ENCODE assay signal across 9 mouse cellular contexts in the genomic region with DNA sequence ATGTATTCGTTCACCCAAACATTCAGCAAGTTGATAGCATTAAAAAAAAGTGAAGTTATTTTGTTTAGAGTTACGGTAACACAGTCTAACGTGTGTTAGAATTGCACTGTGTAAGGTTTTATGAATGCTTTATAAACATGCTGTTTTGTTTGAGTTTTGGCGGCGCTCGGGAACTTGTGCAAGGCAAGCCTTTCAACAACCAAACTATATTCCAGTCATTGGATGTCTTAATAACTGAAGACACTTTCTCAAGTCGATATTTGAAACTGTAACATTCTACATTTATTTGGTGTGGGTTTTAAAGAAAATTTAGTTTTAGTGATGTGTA. TPM values are rescaled to one million over a fixed set of nuclear protein-coding genes. Genes with fewer than 3 reads are reported as not detected.
DNase-seq lines count a peak whose midpoint lies in the region; ATAC-seq and TF ChIP-seq lines count a peak whose summit lies in the region.
"Had no signal": no experiment of that assay in that cellular context is flagged by ENCODE, and none has a peak within 500 bp of the region (broad histone marks: within the 10 kb centered on the region; RNA-seq: fewer than 3 reads in every experiment).

No protein-coding gene starts in this region.

- in situ Hi-C loops in ES-E14 (cut with MboI; ENCODE audit: low sequenced_read_pairs in 2 of 2, unreplicated experiment in 2 of 2) = no loop called here

- TF ChIP-seq POLR2A in heart, adult 2 months (IDR thresholded peaks at IDR 0.05; ENCODE audit: insufficient read depth, low read depth, low read length) = no peak

- no peaks in the 10 kb centered on the region for H3K27me3 ChIP-seq in heart, adult 2 months (ENCODE audit: control insufficient read depth, insufficient read depth, low read length)
- no peaks in the 10 kb centered on the region for H3K27me3 ChIP-seq in heart, postnatal 0 days (ENCODE audit: control insufficient read depth, insufficient read depth, low read length)
- peaks cover 10% of the 10 kb centered on the region for H3K27me3 ChIP-seq in liver, embryonic 16.5 days (ENCODE audit: control insufficient read depth, insufficient read depth, low read depth, low read length)

- no peak overlapping the region for H3K9ac ChIP-seq in heart, adult 2 months (ENCODE audit: low read depth, low read length)
- no peak overlapping the region for H3K9ac ChIP-seq in ES-E14 (ENCODE audit: insufficient read depth, low read depth, low read length, poor library complexity, severe bottlenecking)
- peak overlapping the region; percentile 75 for H3K9ac ChIP-seq in heart, postnatal 0 days (replicated peaks; ENCODE audit: low read depth, low read length)
- no peak overlapping the region for H3K9ac ChIP-seq in liver, embryonic 16.5 days (ENCODE audit: low read depth, low read length)

- H3K36me3 ChIP-seq in heart, adult 2 months (ENCODE audit: control insufficient read depth, insufficient read depth, low read length) = no peaks in the 10 kb centered on the region; the same call in 1 of the 2 replicates
- H3K36me3 ChIP-seq in ES-E14 (ENCODE audit: control insufficient read depth, insufficient read depth, low read length, poor library complexity, severe bottlenecking) = no peaks in the 10 kb centered on the region
- H3K36me3 ChIP-seq in heart, postnatal 0 days (replicated peaks; ENCODE audit: control insufficient read depth, insufficient read depth, low read length) = no peaks in the 10 kb centered on the region
- no peaks in the 10 kb centered on the region for H3K36me3 ChIP-seq in liver, embryonic 16.5 days (ENCODE audit: control insufficient read depth, insufficient read depth)

- WGBS in heart, adult 2 months = 27% methylated on average over 7 of the region's 7 CpGs
- WGBS in heart, postnatal 0 days = 22% methylated on average over 7 of the region's 7 CpGs
- 17% methylated on average over 7 of the region's 7 CpGs for WGBS in liver, embryonic 16.5 days (ENCODE audit: insufficient replicate concordance)

- peak overlapping the region; percentile 88 for H3K27ac ChIP-seq in heart, adult 2 months
- no peak overlapping the region for H3K27ac ChIP-seq in ES-E14 (ENCODE audit: insufficient read depth, low read depth, low read length, poor library complexity, severe bottlenecking)
- H3K27ac ChIP-seq in heart, postnatal 0 days (ENCODE audit: low read depth) = no peak overlapping the region
- no peak overlapping the region for H3K27ac ChIP-seq in liver, embryonic 16.5 days (ENCODE audit: low read length)

- peak overlapping the region; percentile 90 for H3K4me2 ChIP-seq in heart, postnatal 0 days (ENCODE audit: low read depth, low read length)
- peak overlapping the region; percentile 81 for H3K4me2 ChIP-seq in liver, embryonic 16.5 days (ENCODE audit: low read depth, low read length)

- TF ChIP-seq CTCF in heart, adult 2 months (IDR thresholded peaks at IDR 0.05) = no peak
- no peak for TF ChIP-seq CTCF in heart, postnatal 0 days (IDR thresholded peaks at IDR 0.05; ENCODE audit: low read depth)

- ATAC-seq in heart, postnatal 0 days (ENCODE audit: insufficient read depth, low read depth) = no peak
- ATAC-seq in liver, embryonic 16.5 days (ENCODE audit: low read depth) = no peak

- H3K4me3 ChIP-seq in heart, adult 2 months = peak overlapping the region; percentile 70
- H3K4me3 ChIP-seq in ES-E14 (ENCODE audit: insufficient read depth in 1 of 2, low read depth in 1 of 2, low read length in 2 of 2, poor library complexity in 1 of 2, severe bottlenecking in 1 of 2) = peak overlapping the region; percentile 79 to 85
- H3K4me3 ChIP-seq in heart, postnatal 0 days (ENCODE audit: low read depth, low read length) = peak overlapping the region; percentile 76
- peak overlapping the region; percentile 70 for H3K4me3 ChIP-seq in liver, embryonic 16.5 days (ENCODE audit: low read depth, low read length)

- no peaks in the 10 kb centered on the region; the same call in 1 of the 2 replicates for H3K79me2 ChIP-seq in heart, adult 2 months (replicated peaks; ENCODE audit: control insufficient read depth, insufficient read depth, low read length)

- no peak for TF ChIP-seq EP300 in heart, adult 2 months (IDR thresholded peaks at IDR 0.05; ENCODE audit: insufficient read depth, low read depth, low read length)
- TF ChIP-seq EP300 in heart, postnatal 0 days (IDR thresholded peaks at IDR 0.05; ENCODE audit: low read depth) = no peak

- intact Hi-C loops in heart, adult 2 months (cut with DNase I) = loop anchor here (1.0 to 2.0 kb wide), 2 partner anchors 38 to 75 kb away; no protein-coding TSS in a partner anchor
- intact Hi-C loops in heart, postnatal 25 days (cut with DNase I) = loop anchor here (5.0 kb wide), 2 partner anchors 73 to 148 kb away; a partner anchor contains a TSS
- intact Hi-C loops in gastrocnemius, postnatal 36 days (cut with DNase I) = loop anchor here (5.0 kb wide), 1 partner anchor 153 kb away; a partner anchor contains a TSS
- intact Hi-C loops in left cerebral cortex, postnatal 4 days (cut with DNase I) = loop anchor here (5.0 kb wide), 1 partner anchor 88 kb away; no protein-coding TSS in a partner anchor

- no peaks in the 10 kb centered on the region for H3K9me3 ChIP-seq in ES-E14 (ENCODE audit: control insufficient read depth, insufficient read depth, low read depth, low read length)
- no peaks in the 10 kb centered on the region for H3K9me3 ChIP-seq in heart, postnatal 0 days (replicated peaks; ENCODE audit: control insufficient read depth, low read length)
- H3K9me3 ChIP-seq in liver, embryonic 16.5 days (replicated peaks; ENCODE audit: control insufficient read depth, low read length) = no peaks in the 10 kb centered on the region

- no peak for DNase-seq in heart, adult 2 months
- no peak for DNase-seq in heart, postnatal 25 days (ENCODE audit: low spot score)
- no peak for DNase-seq in ES-E14 (ENCODE audit: low read depth, low spot score)
- no peak for DNase-seq in heart, postnatal 0 days (ENCODE audit: low spot score)
- DNase-seq in adrenal gland, postnatal 4 days (ENCODE audit: low spot score in 2 of 2) = no peak
- no peak for DNase-seq in gastrocnemius, postnatal 36 days
- no peak for DNase-seq in left cerebral cortex, postnatal 4 days

- H3K4me1 ChIP-seq in heart, adult 2 months (ENCODE audit: control insufficient read depth, insufficient read depth, low read length) = peaks cover 4% of the 10 kb centered on the region
- H3K4me1 ChIP-seq in ES-E14 (ENCODE audit: control insufficient read depth in 2 of 2, insufficient read depth in 2 of 2, low read length in 2 of 2, poor library complexity in 1 of 2) = peaks cover 2 to 8% of the 10 kb centered on the region in 2 experiments; a peak in 2 of 4 replicates
- peaks cover 10% of the 10 kb centered on the region for H3K4me1 ChIP-seq in heart, postnatal 0 days (ENCODE audit: control insufficient read depth, insufficient read depth)
- H3K4me1 ChIP-seq in liver, embryonic 16.5 days (ENCODE audit: control insufficient read depth, low read depth, low read length) = no peaks in the 10 kb centered on the region

TF ChIP-seq in ES-E14, 5 proteins besides CTCF, POLR2A, EP300 and RAD21:
- TF ChIP-seq ZNF384 (IDR thresholded peaks at IDR 0.05; ENCODE audit: low read depth, low read length) = no peak
- no peak for TF ChIP-seq CHD2 (IDR thresholded peaks at IDR 0.05; ENCODE audit: low read depth, low read length)
- no peak for TF ChIP-seq HCFC1 (IDR thresholded peaks at IDR 0.05; ENCODE audit: borderline replicate concordance, insufficient read depth, low read length)
- TF ChIP-seq MAFK (IDR thresholded peaks at IDR 0.05; ENCODE audit: insufficient read depth, low read depth, low read length) = no peak
- no peak for TF ChIP-seq ZC3H11A (IDR thresholded peaks at IDR 0.05; ENCODE audit: borderline replicate concordance, low read depth, low read length)

RNA-seq across cellular contexts. Expression of a gene that starts 1.2 kb away (rescaled TPM):
- total RNA-seq in heart, adult 2 months (2021) = 1 to 10 TPM; 4.2 to 4.9 TPM
- 2.7 and 3.3 TPM in 2 replicates for polyA plus RNA-seq in heart, adult 2 months (2012; rRNA removed)
- total RNA-seq in heart, postnatal 25 days (2021) = 1 to 10 TPM; 3.8 to 4.7 TPM
- 32.5 and 33.2 TPM in 2 replicates for total RNA-seq in ES-E14 (2012; rRNA removed)
- total RNA-seq in heart, postnatal 0 days (2014; rRNA removed; ENCODE audit: low replicate concordance) = 1.9 and 6.5 TPM in 2 replicates
- 4.1 and 5.1 TPM in 2 replicates for polyA plus RNA-seq in heart, postnatal 0 days (2015; fragmentation: Nextera tagmentation; extraction: Ambion mirVana)
- polyA plus RNA-seq in liver, embryonic 16.5 days (2015; fragmentation: Nextera tagmentation; extraction: Ambion mirVana) = 4.2 and 4.4 TPM in 2 replicates
- 10 to 100 TPM in 1 of 2 experiments, 1 to 10 TPM in 1; 8.8 to 10.6 TPM for total RNA-seq in adrenal gland, postnatal 4 days (2021)
- total RNA-seq in gastrocnemius, postnatal 36 days (2021) = 1 to 10 TPM; 1.4 to 1.9 TPM
- total RNA-seq in left cerebral cortex, postnatal 4 days (2021) = 10 to 100 TPM; 11.6 to 12.6 TPM
- polyA plus RNA-seq: CD4-positive, CD25-positive, alpha-beta regulatory T cell, adult 4 months had no signal

RNA-seq across cellular contexts. Expression of a gene that starts 39.6 kb away (rescaled TPM):
- under 1 TPM in 1 of 2 experiments, not detected in 1; 0.02 TPM for total RNA-seq in heart, adult 2 months (2021)
- not detected in 2 replicates for polyA plus RNA-seq in heart, adult 2 months (2012; rRNA removed)
- not detected for total RNA-seq in heart, postnatal 25 days (2021)
- total RNA-seq in ES-E14 (2012; rRNA removed) = 0.04 TPM in 1 of 2 replicates, not detected in the other
- total RNA-seq in heart, postnatal 0 days (2014; rRNA removed; ENCODE audit: low replicate concordance) = not detected in 2 replicates
- polyA plus RNA-seq in heart, postnatal 0 days (2015; fragmentation: Nextera tagmentation; extraction: Ambion mirVana) = not detected in 2 replicates
- polyA plus RNA-seq in liver, embryonic 16.5 days (2015; fragmentation: Nextera tagmentation; extraction: Ambion mirVana) = 0.04 TPM in 2 replicates
- total RNA-seq in adrenal gland, postnatal 4 days (2021) = under 1 TPM; 0.08 to 0.53 TPM
- total RNA-seq in gastrocnemius, postnatal 36 days (2021) = under 1 TPM; 0.02 to 0.05 TPM
- not detected for total RNA-seq in left cerebral cortex, postnatal 4 days (2021)
- polyA plus RNA-seq: CD4-positive, CD25-positive, alpha-beta regulatory T cell, adult 4 months had no signal
